Mouse (Mus musculus) neural tube, embryonic 13.5 days (tissue): ENCODE results near the gene Zfp46. TPM values are rescaled to one million over a fixed set of nuclear protein-coding genes. Genes with fewer than 3 reads are reported as not detected.

Experiments
- ATAC-seq: fragments of 200-750 bp; cut with Nextera tagmentation; 2 replicates; pipeline ENCODE4 v1.8.0; 2017; ENCODE audit warnings: low read depth, mild to moderate bottlenecking, moderate TSS enrichment, moderate library complexity
- H3K27ac ChIP-seq: fragments of 300-500 bp; sonication (generic); replicated peaks from 2 replicates; pipeline ENCODE4 v1.5.1; 2015; ENCODE audit warnings: moderate library complexity, mild to moderate bottlenecking, inconsistent platforms
- H3K27me3 ChIP-seq: fragments of 300-500 bp; sonication (generic); 2 replicates; pipeline ENCODE4 v1.6.1; 2015; ENCODE audit warnings: mild to moderate bottlenecking, inconsistent platforms
- H3K36me3 ChIP-seq: fragments of 300-500 bp; sonication (generic); 2 replicates; pipeline ENCODE4 v1.6.1; 2015; ENCODE audit warnings: mild to moderate bottlenecking, inconsistent platforms
- H3K4me1 ChIP-seq: fragments of 300-500 bp; sonication (generic); replicated peaks from 2 replicates; pipeline ENCODE4 v1.6.1; 2015; ENCODE audit warnings: inconsistent platforms
- H3K4me2 ChIP-seq: fragments of 300-500 bp; sonication (generic); 2 replicates; pipeline ENCODE4 v1.6.1; 2015; ENCODE audit warnings: inconsistent platforms, mild to moderate bottlenecking, moderate library complexity
- H3K4me3 ChIP-seq: fragments of 300-500 bp; sonication (generic); 2 replicates; pipeline ENCODE4 v1.5.1; 2015; ENCODE audit warnings: mild to moderate bottlenecking, inconsistent platforms
- H3K9ac ChIP-seq: fragments of 300-500 bp; sonication (generic); 2 replicates; pipeline ENCODE4 v1.6.1; 2015; ENCODE audit warnings: moderate library complexity, mild to moderate bottlenecking, inconsistent platforms
- H3K9me3 ChIP-seq: fragments of 300-500 bp; sonication (generic); 2 replicates; pipeline ENCODE4 v1.6.1; 2016; ENCODE audit warnings: inconsistent platforms
- WGBS: fragments of 180-500 bp; shearing (Covaris S2); methylation state at CpG from one replicate; pipeline ENCODE4 v1.1.7; 2015; 5-methylcytosine and 5-hydroxymethylcytosine counted together
- polyA plus RNA-seq: library from polyadenylated mRNA; unstranded; fragments of >200 nt; fragmentation: Nextera tagmentation; extraction: Ambion mirVana; gene quantifications from 2 replicates; pipeline ENCODE4 v1.2.1, GENCODE M21; 2015

The Zfp46 gene
- polyA plus RNA-seq, 1 experiment from 2014 or later: 41.9 TPM

DNA sequence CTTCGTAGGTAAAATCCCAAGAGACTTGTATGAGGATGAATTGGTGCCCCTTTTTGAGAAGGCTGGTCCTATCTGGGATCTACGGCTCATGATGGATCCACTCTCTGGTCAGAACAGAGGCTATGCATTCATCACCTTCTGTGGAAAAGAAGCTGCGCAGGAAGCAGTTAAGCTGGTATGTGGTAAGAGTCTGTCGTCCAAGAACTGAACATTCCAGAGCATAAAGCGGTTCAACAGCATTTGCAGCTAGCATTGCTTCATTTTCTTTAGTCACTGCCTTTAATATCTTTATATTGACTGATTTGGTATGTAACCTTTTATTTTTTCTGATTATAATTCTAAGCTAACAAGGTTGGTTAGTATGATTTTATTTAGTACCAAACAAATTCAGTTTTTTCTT is 42.8 kb downstream of the Zfp46 start:
- Histone ChIP-seq H3K4me1 (0 out of 2 replicates have a peak, but pooled peaks cover 4% of the 10 kb centered on the region), H3K27ac (no peak overlapping the region), H3K9ac (no peak overlapping the region), H3K4me2 (no peak overlapping the region), H3K27me3 (no peaks in the 10 kb centered on the region), H3K9me3 (no peaks in the 10 kb centered on the region), H3K4me3 (no peak overlapping the region), H3K36me3 (peaks cover 51% of the 10 kb centered on the region)
- WGBS: 85% methylated on average over 5 of the region's 5 CpGs
- ATAC-seq: no peak

GRCm38 (mm10) chr4:136328115-136328514 is 43.6 kb downstream of the Zfp46 start:
- H3K9ac ChIP-seq: no peak overlapping the region
- ATAC-seq: no peak

DNA sequence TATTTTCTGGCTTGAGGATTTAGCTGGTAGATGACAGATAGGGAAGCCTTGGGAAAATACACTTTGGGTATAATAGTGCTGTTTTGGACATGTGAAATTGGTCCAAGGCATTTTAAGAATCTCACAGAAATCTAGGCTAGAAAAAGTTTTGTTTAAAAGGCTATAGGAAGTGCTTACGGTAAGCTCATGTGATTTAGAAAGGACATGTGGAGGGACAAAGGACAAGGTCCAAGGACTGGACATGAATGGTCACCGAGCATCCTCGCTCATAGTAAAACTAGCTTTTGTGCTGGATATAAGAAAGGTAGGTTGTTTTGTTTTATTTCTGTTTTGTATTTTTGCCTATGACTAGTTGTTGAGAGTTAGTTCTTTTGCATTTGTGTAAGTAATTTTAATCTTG is 47.2 kb downstream of the Zfp46 start:
- H3K36me3 ChIP-seq: peaks cover 61% of the 10 kb centered on the region
- ATAC-seq: no peak
- 95% methylated on average over 3 of the region's 3 CpGs for WGBS

More at GRCm38 (mm10) chr4:136328115-136328514, 43.6 kb downstream of the Zfp46 start:
- no peak overlapping the region for H3K27ac ChIP-seq
- no peak overlapping the region for H3K4me3 ChIP-seq
- H3K4me1 ChIP-seq: 0 out of 2 replicates have a peak, but pooled peaks cover 1% of the 10 kb centered on the region
- H3K27me3 ChIP-seq: no peaks in the 10 kb centered on the region
- no peaks in the 10 kb centered on the region for H3K9me3 ChIP-seq
- peaks cover 53% of the 10 kb centered on the region for H3K36me3 ChIP-seq
- no peak overlapping the region for H3K4me2 ChIP-seq

GRCm38 (mm10) chr4:136333191-136333590 is 48.7 kb downstream of the Zfp46 start:
- no peaks in the 10 kb centered on the region for H3K4me1 ChIP-seq
- H3K4me2 ChIP-seq: no peak overlapping the region
- no peak overlapping the region for H3K27ac ChIP-seq
- ATAC-seq: no peak
- H3K9me3 ChIP-seq: no peaks in the 10 kb centered on the region
- no peak overlapping the region for H3K9ac ChIP-seq
- peaks cover 60% of the 10 kb centered on the region for H3K36me3 ChIP-seq
- no peaks in the 10 kb centered on the region for H3K27me3 ChIP-seq
- 86% methylated on average over 3 of the region's 3 CpGs for WGBS
- no peak overlapping the region for H3K4me3 ChIP-seq

More for the DNA sequence above, 47.2 kb downstream of the Zfp46 start:
- Histone ChIP-seq H3K4me2 (no peak overlapping the region), H3K9ac (no peak overlapping the region), H3K9me3 (no peaks in the 10 kb centered on the region), H3K4me3 (no peak overlapping the region), H3K27me3 (no peaks in the 10 kb centered on the region), H3K27ac (no peak overlapping the region), H3K4me1 (no peaks in the 10 kb centered on the region)

GRCm38 (mm10) chr4:136335065-136335464 is 50.6 kb downstream of the Zfp46 start:
- Histone ChIP-seq H3K27me3 (no peaks in the 10 kb centered on the region), H3K9me3 (no peaks in the 10 kb centered on the region), H3K9ac (no peak overlapping the region), H3K4me2 (no peak overlapping the region), H3K27ac (no peak overlapping the region), H3K4me3 (no peak overlapping the region), H3K36me3 (peaks cover 57% of the 10 kb centered on the region), H3K4me1 (no peaks in the 10 kb centered on the region)
- no peak for ATAC-seq
- 82% methylated on average over 2 of the region's 2 CpGs for WGBS

GRCm38 (mm10) chr4:136337129-136337528 is 52.6 kb downstream of the Zfp46 start:
- Histone ChIP-seq H3K4me1 (no peaks in the 10 kb centered on the region), H3K4me3 (no peak overlapping the region), H3K27me3 (no peaks in the 10 kb centered on the region), H3K9ac (no peak overlapping the region), H3K27ac (no peak overlapping the region), H3K36me3 (peaks cover 52% of the 10 kb centered on the region), H3K9me3 (no peaks in the 10 kb centered on the region), H3K4me2 (no peak overlapping the region)
- 85% methylated on average over 4 of the region's 4 CpGs for WGBS
- no peak for ATAC-seq

Other genes with a start within 250 kb of the Zfp46 start
- gene Rpl11, start 231.3 kb upstream of the Zfp46 start, polyA plus RNA-seq: 265 and 313 TPM in 2 replicates
- gene Id3, start 141.2 kb upstream of the Zfp46 start, polyA plus RNA-seq: 235 and 273 TPM in 2 replicates
- 2.5 and 3.3 TPM in 2 replicates for gene E2f2, start 112.3 kb upstream of the Zfp46 start, polyA plus RNA-seq
- 8.6 and 8.8 TPM in 2 replicates for gene Asap3, start 78.3 kb upstream of the Zfp46 start, polyA plus RNA-seq
- 1.9 and 2.6 TPM in 2 replicates for gene Tcea3, start 37.0 kb upstream of the Zfp46 start, polyA plus RNA-seq
- 215 and 234 TPM in 2 replicates for gene Hnrnpr, start 26.3 kb downstream of the Zfp46 start, polyA plus RNA-seq
- 0.75 and 1.4 TPM in 2 replicates for gene Htr1d, start 138.8 kb downstream of the Zfp46 start, polyA plus RNA-seq
- gene 6030445D17Rik, start 177.6 kb downstream of the Zfp46 start, polyA plus RNA-seq: 0.43 TPM in 1 of 2 replicates, not detected in the other
- gene Luzp1, start 185.1 kb downstream of the Zfp46 start, polyA plus RNA-seq: 70.9 and 77.6 TPM in 2 replicates